Mouse (Mus musculus) cerebellum, adult 11 months (tissue): Measurements from ENCODE around the gene Rd3l.
"Not testable (repeated sequence)": the region's sequence is repeated elsewhere in the genome, so short reads cannot be mapped to it uniquely, and the experiment has no call there.

ENCODE experiments used
- DNase-seq: peaks from one replicate; pipeline ENCODE4 v3.0.0; 2022

The Rd3l gene

DNA sequence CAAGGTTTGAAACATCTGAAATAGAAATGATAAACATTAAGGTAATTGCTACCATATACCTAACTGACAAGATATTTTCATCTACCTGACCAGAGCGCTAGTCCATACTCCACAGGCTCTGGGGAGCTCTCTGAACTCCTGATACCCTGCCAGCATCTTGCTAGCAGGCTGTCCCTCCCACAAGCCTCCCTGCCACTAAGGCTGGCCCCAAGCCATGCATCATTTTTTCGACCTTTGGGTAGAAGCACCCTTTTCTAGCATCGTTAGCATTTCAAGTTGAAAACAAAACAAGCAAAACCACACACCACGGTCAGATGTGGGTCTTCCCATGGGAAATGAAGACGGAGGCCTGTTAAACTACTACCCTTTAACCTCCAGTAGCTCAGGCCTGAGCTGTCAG is 17.8 kb downstream of the Rd3l start:
- no peak for DNase-seq

DNA sequence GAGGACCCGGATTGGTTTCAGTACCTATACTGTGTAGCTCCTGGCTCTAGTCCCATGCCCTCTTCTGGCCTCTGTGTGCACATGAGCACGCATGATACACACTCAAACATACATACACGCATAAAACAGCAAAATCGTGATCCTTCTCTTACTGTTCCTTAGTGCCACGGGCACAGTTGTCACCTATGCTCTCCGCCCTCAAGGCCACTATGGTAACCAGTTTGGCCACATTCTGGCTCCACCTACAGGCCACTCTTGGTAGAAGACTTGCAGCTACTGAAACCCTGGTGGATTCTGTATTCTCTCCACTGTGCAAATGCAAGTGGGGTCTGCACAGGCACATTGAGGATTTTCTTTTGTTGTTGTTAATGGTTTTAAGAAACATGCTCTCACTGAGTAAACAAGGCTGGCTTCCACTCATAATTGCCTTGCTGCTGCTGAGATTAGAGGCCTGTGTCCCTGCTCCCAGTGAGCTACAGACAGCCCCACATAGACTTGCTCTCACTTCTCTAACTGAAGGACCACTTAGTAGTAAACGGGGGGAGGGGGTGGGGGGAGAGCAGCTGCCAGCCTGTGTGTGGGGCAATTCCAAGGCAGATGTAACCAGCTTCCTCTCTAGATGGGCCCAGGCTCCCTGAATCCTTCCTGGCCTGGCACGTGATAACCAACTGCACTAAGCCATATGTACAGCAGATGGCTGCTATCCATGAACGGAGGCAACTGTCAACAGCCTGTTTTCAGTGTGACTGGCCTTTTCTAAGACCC is 22.8 kb downstream of the Rd3l start:
- DNase-seq = peak; percentile 68

DNA sequence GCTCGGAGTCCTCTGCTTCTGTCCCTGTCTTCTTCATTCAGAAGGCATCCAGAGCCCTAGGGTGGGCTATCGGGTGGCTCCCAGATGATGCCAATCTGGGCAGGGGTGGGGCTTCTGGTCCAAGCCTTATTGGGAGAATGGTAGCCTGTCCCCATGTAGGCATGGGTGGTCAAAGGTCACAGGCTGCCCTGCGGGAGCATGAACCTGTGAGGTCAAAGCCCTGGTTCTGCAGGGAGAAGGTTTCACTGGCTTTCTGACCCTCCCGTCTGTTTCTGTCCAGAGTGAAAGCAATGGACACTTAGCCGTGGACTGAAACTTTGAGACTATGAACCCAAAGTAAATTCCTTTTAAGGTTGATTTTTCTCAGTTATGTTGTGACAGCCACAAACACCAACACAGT is 24.9 kb downstream of the Rd3l start:
- no peak for DNase-seq

DNA sequence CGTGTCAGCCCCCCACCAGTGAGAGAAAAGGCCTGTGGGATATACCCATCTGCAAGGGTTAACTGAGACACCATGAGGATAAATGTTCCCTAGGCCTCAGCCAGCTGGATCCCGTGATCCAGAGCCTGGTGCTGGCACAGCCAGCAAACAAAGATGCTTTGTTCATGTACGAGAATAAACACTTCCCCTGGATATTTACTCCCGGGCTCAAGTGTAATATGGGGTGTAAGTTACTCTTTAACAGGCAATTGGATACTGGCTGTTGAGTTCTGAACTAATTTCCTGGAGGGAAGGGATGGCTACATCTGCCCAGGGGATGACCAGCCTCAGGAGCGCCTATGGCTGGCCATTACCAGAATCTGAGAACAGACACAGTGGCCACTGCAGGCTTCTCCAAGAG is 29.4 kb downstream of the Rd3l start:
- DNase-seq = no peak

DNA sequence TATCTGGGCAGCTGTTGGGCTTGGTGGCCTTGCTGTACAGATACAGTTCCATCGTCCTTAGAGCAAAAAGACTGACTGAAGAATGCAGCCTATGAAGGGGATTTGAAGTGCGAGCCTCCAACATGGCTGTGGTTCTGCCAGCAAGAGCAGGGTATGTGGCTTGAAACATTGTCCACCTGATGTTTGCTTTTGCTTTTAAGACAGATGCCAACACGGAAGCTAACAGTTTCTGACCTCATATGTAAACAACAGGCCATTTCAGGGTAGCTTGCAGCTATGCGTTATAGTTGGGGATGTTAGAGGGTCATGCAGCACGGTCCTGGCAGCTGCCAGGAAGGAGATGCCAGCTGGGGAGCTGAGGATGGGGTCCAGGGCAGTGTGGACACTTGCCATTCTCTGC is 30.6 kb downstream of the Rd3l start:
- no peak for DNase-seq

DNA sequence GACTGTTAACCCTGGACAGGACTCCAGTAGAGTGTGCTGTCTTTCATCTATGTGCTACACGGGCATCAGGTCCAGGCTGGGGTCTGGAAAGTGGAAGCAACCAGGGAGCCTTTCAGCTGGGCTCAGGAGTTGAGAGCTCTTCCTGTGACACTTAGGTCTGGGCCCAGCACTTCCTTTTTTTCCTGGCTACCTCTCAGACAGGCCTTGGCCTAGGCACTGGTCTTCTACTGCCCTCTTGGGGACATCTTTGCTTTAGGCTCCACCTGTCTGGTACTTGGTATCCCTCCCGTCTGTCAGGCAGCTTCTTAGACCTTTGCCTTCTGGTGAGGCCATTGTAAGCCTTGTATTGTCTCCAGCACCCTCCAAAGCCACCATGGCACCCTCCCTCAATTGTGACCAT is 34.4 kb downstream of the Rd3l start:
- peak; percentile 56 for DNase-seq

DNA sequence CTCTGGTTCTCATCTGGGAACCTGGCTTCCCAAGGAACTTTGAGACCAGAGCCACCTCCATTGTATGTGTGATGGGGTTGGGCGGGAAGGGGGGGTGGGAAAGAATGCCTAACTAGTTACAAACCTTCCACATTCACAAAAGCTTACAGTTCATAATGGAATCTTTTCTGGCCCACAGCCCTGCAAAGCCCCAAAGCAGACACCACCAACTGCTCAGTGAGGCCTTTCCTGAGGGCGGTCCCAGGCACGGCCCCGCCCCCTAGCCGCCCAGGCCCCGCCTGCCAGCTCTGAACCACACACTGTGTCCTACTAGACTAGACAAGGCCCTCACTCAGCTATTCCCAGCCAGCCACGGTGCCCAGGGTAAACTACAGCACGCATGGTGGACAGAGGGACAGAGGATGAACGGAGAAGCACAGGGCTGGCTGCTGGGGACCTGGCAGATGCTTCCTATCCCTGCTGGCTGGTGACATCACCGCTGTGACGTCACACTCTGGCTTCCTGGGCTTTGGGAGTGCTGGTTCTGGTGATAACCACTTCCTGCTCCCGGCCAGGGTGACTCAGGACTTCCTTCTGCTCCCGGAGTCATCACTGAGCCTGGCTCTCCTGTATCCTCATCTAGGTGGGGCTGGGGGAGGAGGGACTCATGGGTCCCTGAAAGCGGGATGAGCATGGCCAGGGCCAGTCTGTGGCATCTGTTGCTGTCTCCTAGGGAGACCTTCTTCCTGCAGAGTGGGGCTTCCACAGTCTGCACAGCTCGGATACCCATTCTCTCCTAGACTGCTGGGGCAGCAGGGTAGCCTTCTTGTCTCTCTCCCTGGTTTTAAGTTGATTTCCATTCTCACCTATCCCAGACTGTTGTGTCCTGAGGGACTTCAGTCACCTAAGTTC is 35.1 kb downstream of the Rd3l start:
- not testable (repeated sequence) for DNase-seq

DNA sequence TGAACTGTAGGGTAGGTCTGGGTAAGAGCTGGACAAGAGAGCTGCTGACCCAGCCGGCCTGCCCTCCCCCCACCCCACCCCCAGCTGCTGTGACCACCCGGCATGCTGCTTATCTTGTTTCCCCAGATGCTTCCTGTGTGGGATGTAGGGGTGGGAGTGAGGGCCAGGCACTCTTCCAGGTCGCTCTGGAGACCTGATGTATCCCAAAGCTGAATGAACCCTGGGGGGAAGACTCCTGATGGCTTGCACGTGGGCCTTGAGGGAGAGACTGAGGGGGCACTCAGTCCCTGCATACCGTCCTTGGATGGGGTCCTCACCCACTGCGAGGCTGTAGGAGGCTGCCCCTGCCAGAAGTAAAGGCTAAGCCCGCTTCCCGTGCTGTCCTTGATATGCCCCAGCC is 36.0 kb downstream of the Rd3l start:
- DNase-seq = no peak

DNA sequence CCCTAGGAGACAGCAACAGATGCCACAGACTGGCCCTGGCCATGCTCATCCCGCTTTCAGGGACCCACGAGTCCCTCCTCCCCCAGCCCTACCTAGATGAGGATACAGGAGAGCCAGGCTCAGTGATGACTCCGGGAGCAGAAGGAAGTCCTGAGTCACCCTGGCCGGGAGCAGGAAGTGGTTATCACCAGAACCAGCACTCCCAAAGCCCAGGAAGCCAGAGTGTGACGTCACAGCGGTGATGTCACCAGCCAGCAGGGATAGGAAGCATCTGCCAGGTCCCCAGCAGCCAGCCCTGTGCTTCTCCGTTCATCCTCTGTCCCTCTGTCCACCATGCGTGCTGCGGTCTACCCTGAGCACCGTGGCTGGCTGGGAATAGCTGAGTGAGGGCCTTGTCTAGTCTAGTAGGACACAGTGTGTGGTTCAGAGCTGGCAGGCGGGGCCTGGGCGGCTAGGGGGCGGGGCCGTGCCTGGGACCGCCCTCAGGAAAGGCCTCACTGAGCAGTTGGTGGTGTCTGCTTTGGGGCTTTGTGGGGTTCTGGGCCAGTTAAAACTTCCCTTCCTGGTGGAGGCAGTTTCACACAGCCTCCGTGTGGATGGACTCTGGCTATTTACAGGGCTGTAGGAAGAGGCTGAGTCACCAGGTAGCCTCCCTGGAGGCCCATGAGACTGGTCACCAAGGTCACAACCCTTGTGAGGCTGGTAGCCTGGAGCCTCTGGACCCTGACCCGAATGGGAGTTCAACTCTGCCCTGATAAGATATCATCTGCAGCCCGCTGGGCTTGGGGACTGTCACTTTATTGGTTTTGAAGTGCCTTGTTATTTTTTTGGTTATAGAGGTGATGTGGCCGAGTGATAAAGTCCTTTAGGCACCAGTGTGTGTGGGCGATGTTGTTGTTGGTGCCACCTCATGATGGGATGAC is 36.8 kb downstream of the Rd3l start:
- DNase-seq = not testable (repeated sequence)

DNA sequence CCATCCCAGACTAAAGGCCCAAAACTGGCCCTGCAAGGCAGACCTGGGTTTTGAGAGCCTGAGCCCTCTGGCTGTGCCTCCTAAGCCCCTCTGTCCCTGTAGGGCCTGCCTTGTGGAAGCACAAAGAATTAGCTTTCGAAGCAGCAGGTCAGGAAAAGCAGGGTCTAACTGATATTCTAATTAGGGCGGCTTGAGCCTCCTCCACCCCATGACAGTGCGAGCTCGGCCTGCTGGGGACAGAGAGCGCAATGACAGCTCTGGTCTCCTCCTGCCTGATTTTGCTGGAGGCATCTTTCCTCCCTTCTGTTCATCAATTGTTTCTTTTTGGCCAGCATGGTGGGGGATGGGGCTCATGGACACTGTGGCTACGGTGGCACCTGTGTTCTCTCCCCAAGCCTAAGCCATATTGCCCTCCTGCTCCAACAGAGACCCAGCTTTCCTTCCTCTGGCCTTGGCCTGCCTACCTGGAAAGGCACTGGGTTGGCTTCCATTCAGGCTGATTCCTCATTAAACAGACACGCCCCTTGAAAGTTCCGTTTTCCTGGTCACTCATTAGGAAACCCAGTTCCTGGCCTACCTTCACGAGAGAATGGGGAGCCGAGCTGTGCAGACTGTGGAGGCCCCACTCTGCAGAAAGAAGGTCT is 37.6 kb downstream of the Rd3l start:
- no peak for DNase-seq

DNA sequence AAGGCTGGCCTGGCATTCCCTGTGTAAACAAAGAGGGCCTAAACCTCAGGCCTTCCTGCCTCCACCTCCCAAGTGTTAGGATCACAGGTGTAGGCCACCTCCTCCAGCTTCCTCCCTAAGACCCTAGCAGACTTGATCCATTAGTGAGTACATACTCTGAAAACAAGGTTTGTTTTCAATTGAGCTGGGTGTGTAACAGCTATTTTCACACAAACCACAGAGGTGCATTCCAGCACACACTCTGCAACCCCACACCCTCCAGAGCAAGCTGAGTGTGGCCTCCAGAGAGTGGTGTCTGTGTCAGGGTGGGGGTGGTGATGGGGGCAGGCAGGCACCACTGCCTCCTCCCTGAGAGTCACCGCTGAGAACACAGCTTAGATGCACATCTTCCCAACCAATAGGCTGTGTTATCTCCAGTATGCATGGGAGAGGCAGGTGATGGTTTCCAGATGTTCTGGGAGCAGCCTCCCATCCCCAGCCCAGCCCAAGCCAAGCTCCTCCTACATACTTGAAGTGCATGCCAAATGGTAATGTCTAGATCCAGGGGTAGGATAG is 42.4 kb downstream of the Rd3l start:
- no peak for DNase-seq

DNA sequence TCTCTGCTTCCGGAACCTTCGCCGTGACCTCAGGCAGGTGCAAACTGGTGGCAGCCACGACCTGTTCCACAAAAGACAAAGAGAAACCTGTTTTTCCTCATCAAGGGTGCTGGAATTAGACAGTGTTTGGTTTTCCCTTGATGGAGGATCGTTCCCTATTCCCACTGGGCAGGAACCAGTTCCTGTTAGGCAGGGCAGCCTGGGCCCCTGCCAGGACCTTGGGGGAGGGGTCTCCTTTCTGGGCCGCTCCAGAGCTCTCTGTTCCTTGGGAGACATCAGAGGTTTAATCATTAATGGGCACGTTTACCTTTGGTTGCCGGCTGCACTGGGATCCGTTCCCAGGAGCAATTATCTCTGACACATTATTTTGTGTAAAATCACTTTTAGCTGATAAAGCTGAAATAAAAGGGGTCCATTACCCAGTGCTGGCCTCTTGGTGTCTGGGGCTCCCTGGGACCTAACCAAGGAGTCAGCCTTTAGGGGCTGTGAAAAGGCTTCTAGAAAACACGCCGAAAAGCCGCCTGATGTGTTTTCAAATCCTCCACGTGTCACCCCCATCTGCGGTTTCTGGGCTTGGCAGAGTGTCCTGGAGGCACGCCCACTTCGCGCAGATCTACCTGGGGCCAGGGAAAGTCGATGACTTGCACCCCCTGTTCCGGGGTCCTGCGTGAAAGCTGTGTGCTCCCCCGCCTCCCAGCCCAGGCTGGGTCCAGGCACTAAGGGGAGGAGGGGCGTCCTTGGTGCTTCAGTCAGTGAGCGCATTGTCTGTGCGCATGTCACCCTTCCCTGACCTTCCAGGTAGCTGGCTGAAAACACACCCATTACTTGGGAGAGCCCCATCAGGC is 44.2 kb downstream of the Rd3l start:
- no peak for DNase-seq

DNA sequence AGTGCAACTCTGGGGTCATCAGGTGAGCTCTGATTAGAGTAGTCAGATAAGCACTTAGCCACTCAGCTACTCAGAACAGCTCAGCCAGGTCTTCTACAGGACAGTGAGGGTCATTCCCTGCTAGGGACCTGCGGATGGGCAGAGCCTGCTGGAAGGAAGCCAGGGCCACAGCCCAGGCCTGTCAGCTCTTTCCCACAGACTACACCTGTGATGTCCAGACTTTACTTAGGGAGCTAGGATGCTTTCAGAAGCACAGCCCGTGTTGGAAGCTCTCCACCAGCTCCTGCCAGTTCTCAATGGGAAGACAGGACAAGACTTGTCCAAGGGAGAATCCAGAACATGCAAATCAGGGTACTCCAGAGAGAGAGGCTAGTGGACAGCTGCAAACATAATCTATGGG is 47.1 kb downstream of the Rd3l start:
- no peak for DNase-seq

DNA sequence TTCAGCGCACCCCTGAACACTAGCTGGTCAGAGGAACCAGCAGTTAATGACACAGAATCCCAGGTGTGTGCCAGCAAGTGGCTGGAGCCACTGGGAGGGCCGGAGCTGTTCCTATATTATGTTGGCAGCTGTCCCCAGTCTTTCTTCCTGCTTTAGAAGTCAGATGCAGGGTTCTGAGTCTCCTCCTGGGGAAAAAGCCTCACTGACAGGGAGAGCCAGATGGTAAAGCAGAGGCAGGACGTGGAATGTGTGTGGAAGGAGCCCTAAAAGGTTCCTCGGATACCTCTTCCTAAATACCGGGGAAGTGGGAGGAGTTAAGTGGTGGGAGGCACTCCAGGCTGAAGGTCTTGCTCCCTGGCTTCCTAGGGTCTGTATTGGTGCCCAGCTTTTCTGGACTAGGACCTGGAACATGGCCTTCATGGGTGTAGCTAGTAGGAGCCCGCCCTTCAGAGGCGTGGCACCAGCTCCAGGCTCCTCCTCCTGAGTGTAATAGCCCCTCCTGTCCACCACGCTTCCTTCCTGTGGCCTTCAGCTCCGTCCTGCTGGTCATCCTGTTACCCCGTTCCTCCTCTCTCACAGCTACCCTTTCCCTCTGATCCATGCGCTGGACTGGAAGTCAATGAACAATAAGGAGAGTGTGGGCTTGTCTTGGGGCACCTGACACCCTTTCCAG is 47.9 kb downstream of the Rd3l start:
- no peak for DNase-seq

DNA sequence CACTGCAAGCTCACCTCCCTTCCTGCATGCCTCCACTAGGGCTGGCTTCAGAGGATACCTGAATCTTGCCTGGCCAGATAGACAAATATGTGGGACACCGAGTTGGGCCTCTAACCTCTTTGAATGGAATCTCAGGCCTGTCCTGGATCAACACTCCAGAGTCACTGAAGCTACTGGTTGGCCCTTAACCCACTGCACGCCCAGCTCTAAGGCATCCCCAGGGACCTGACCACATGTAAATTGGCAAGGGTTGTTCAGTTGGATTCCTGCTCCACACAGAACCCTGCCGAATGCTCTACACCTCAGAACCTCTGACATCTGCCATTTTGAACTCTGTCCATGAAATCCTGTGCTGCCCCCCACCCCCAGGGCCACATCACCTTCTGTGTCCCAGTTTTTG is 48.6 kb downstream of the Rd3l start:
- no peak for DNase-seq

DNA sequence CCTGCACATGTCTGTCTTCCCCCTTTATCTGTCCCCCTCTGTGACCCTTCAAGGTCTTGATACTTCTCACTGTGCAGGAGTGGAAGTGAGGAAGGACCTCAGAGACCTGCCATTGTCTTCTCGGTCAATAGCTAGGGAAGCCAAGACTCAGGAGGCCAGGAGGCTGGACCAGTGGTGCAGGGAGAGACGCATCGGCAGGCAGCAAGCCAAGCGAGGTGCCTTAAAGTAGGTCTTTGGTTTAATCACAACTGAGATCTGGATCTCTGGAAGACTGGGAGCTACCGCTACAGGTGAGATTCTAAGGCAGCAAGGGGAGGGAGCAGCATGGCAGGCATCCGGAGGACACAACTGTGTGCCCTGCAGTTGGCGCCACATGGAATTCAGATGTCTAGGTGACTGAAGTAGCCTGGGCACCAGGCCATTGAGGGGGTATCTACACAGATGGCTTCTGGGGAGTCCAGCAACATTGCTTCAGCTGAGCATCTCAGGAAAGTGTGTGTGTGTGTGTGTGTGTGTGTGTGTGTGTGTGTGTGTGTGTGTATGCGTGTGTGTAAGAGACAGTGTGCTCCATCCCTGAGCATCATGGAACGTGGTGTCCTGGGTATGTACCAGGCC is 49.6 kb downstream of the Rd3l start:
- DNase-seq = no peak
